Mouse (Mus musculus) mouse trophoblast stem cell (cell line): ENCODE measurements around the gene Hoxd10.

Experiments
- in situ Hi-C, 2 experiments: fragments of 300-500 bp; cut with MseI, MboI; formaldehyde crosslinking; loops; 2 replicates in 1 of 2; 3 replicates in 1 of 2; pipeline ENCODE4 v1.15.1; 2025

Gene Hoxd10

DNA sequence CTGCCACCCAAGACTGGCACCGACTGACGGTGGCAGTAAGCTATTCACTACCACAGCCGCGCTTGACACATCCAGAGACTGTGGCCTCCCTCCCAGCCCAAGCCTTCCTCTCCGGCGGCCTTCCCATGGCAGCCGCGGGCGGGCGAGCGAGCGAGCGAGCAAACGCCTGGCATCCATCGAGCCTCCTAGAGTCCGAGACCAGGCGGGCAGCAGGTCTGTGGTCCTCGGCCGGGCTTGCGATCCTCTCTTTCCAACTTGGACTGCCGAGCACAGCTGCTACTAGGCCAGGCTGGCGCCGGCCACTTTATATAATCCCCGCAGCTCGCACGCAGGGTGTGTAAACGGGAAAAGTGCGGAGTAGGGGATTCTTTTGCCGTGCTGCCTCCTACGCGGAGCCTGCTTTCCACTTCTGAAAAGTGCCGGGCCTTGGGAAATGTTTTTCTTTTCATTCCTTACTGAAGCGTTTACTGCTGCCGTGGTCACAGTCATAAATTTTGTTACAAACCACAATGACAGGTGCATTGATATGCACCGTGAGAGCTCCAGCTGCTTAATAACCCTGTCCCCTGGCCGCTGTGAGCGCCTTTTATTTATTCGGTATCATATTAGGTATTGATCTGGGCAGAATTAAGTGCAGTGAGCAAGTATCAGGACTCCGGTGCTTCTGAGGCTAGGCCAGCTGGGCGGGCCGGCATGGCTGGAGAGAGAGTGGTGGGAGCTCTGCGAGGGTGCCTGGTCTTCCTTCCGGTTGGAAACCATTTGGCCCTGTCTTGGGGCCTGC is 48.8 kb downstream of the Hoxd10 start:
- in situ Hi-C loops, result no loop called here

- in situ Hi-C loops, result no loop called here
These were observed 49.7 kb downstream of the Hoxd10 start for GRCm38 (mm10) chr2:74741252-74741978.

- in situ Hi-C loops, result no loop called here
These were observed 50.2 kb downstream of the Hoxd10 start for GRCm38 (mm10) chr2:74741979-74742277.
